Mouse (Mus musculus) cerebellum, adult (tissue): ENCODE data around the gene Vps13d.
A peak's percentile ranks its signal among the peaks of the same experiment; 100 is the strongest.

ENCODE experiments used
- ATAC-seq: cut with Nextera tagmentation; 2 replicates; pipeline ENCODE4 v1.9.2; 2017; ENCODE audit warnings: mild to moderate bottlenecking, moderate library complexity, mixed read lengths; ENCODE audit not compliant: insufficient number of reproducible peaks, low FRiP score, low TSS enrichment

Gene Vps13d

DNA sequence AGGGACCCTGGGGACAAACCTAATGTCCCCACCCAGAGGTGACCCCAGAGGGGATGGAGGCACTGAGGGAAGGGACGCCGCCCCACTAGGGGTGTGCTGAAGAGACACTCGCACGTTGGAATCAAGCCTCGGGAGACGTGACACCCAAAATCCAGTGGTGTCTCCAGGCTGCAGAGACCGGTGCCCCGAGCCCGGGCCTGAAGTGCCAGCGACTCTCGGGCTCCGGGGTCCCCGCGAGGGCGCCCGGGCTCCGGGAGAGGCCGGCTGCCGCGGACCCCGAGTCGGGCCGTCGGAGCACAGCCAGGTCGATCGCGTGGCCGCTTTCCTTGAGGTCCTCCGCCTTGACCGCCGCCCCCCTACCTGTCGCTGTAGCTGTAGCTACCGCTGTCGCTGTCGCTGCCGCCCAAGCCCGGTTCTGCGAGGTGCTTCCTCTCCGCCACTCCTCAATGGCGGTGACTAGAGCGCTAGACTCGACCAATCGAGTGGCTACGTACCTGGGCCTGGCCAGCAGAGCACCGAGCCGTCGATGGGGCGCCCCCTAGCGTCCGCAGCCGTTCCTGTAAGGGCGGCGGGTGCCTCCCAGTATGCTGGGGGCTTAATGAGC lies at the start of gene Vps13d:
Gene Vps13d, minus strand, starts transcription at position 447 of the 604 bp plus-strand sequence.
- peak; percentile 97 for ATAC-seq

DNA sequence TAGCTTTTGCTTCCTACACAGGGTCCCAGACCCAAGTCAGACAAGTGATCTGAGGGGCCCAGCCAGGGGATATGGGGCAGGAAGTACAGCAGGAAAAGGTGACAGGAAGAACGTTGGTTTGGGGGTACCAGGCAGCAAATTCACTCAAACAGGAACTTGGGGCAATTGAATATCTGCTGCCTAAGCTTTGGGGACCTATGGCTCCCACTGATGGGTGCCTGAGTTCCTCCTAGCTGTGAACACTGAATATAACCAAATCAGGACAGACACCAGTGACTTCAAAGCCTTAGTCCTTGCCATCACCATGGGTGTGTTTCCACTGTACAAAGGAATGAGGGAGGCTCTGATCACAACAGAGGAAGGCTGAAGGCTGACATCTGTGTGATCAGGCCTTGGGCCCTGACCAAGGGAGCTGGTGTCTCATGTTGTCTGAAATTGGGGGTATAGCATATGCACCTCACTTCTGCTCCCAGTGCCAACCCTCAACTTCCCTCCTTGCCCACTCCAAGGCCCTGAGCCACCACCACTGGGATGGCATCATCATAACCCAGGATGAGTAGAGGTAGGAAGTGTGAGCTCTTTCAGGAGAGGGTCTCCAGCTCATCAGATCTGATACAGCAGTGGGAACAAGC lies 48.0 kb upstream of the Vps13d start:
- ATAC-seq: no peak

DNA sequence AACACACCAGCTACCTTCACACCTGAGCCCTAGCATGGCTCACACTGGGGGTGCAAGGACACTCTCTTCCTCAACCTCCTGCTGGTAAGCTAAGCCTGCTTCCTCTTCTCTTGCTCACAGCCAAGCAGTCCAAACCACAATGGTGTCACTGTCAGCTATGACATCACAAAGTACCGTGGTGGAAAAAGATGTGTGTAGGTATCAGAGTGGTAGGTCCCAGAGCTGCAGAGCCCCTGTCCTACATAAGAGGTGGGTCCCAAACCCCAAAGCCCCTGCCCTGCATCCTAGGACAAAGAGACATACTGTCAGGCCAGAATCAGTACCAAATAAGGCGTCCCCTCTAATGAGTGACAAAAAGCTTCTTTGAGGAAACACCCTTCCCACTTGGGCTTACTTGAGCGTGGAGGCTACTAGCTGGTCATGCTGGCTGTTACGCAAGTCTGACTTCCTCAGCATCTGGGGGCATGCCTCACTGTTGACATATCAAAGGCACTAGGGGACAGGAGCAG lies 46.0 kb upstream of the Vps13d start:
- ATAC-seq: no peak

DNA sequence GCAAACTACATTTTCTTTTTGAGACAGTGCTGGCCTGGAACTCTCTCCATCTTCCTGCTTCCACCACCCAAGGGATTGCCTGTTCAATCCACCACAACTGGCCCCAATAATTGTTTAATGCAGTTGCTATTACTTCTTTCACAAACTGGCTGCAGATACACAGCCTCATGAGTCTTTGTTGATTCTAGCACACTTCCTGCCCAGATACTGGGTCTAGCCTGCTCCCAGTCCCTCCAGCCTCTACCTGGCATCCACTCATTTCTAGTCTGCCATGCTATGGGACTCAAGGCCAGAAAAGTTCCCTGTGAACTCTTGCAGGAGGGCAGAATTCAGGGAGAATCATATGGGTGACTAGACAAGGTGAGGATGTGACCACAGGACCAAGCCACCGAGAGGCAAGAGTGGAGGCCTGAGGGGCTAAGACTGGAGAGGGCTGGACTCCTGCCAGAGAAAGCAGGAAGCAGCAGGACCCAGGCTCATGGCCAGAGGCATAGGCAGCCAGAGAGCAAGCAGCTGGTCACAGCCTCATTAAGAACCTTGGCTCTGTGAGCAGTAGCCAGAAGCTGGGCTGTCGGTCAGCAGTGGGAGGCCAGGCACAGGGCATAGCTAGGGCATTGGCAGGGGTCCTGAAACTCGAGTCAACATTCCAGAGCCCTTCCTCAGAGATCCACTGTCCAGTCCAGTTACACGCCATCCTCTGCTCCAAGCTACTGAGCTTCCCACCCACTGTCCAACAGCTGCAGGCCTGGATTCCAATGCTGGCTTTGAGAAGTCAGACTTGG lies 44.4 kb upstream of the Vps13d start:
- 0 out of 2 replicates have a peak, but pooled peaks have one; percentile 6 for ATAC-seq

DNA sequence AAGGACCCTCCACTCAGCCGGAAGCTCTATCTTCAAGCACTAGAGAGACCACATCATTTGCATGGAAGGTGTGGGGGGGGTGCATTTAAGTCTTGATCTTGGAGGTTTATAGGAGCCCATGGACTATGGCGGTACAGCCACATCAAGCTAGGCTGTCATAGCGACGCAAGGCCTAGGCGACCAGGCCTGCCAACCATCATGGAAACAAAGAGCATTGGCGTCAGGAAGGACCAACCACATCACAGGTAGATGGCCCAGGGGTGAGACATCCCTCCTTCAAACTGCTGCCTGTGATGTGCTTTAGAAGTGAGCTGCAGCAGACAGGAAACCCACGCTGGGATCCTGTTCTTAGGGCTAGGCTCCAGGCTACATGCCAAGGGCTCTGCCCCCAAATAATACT lies 41.2 kb upstream of the Vps13d start:
- no peak for ATAC-seq

DNA sequence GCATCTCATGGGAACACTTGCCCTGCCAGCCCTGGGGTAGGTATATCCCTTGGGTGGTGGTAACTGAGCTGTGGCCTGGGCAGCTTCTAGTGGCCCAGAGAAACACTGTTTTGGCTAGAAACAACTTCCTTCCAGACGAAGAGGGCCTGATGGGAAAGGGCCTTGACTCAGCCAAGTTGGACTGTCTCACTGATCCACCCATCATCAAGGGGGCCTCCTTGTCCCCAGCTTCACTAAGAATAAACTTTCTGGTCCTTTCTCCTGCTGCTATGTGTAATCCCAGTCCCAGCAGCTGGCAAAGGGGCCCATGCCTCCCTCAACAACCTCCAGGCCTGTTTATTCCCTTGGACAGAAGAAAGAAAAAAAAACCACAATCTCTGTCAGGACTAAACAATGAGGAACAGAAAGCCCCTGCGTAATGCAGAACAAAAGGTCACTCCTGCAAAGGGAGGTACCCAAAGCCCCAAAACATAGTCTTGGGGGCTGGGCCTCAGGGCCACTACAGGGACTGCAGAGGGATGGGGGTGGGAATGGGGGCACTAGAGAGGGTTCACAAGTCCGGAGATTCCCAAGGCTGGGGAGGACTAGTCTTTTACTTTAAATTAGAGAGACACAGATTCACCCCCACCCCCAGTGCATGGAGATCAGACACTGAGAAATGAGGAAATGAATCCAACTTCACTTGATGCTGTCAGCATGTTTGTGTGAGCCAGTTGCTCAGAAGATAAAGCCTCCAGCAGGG lies 38.9 kb upstream of the Vps13d start:
- no peak for ATAC-seq

DNA sequence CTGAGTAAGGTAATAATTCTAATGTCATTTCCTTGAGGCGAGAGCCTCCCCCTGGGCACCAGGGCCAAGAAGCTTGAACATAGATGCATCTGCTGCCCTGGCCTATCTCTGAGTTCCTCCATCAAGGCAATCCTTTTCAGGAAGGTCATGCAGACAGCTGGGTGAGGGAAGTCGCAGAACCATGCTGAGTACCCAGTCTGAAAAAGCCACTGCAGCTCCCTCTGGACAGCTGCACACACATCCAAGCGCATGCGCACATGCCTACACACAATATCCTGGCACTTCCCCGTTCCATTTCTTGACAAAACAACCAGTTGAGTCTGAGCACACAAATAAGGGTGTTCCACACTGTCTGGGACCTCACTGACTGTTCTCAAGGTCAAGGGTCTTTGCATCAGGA lies 36.9 kb upstream of the Vps13d start:
- ATAC-seq: no peak

DNA sequence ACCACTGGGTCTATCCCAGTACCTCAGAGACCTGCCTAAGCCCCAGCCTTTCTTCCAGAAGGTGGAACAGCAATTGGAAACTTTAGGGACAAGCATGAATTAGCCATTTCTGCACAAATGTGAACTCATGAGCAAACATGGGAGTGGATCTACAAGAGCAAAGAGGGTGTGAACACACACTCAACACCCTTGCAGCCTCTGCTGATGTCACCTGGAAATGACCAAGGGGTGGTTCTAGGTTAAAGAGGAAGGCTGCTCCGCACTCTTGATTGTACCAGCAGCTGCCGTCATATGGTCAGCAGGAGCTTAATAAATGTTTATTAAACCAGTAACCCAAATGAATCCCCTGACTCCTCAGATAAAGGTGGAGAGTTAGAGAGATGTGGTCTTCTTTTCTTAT lies 35.8 kb upstream of the Vps13d start:
- ATAC-seq: no peak

DNA sequence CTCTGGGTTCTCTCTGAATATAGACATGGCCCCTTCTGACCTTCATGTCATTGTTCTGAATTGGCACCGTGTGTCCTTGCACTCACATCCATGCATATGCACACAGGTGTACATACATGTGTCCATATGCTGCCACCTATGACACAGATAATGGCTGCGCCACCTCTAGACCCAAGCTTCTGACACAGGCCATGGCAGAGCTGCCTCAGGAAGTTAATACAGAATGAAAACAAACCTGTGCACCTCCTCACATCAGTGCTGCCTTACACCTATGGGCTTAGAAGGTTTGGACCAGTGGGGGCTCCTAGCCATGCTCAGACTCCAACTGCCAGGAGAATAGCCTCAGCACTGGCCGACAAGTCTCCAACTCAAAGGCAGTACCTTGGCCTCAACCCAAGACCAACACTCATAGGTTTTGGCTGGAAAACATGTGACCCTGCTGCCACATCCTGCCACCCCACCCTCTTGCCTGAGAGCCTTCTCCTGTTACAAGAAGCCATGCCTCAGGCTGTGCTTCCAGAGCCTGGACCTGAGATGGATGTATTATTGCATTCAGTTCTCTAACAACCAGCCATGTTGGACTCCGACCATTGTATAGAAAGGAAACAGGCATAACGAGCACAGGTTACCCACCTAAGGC lies 34.8 kb upstream of the Vps13d start:
- ATAC-seq: no peak

DNA sequence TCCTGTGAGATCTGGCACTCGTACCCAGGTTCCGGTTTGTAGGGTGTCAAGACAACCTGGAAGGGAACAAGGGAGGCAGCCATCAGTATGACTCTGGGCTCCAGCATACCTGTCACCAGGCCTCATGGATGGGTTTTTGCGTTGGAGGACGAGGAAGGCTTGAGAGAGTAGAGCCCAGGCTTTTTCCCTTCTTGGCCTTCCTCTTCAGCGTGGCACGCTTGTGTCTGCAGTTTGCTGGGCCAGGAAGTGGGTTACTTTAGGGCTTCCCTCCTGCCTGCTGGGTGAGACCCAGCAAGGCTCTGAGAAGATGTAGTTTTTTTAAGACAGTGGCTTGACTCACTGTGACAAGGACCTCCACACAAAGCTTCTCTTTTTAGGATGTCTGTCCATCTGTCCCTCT lies 34.2 kb upstream of the Vps13d start:
- ATAC-seq: no peak

DNA sequence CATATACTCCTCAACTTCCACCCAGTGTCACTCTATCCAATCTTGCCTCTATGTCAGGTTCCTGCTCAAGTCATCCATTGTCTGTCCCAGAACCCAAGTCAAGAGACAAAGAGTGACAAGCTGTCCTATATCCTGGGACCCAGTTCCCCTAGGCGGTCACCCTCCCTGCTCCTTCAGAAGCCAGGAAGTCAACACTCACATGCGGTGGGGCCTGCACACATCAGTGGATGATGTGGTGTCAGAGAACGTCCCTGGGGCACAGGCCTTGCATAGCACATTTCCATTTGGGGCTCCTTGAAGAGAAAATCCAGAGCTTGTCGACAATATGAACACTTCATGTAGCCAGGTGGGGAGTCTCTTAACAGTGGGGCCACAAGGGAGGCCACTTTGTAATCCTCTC lies 29.8 kb upstream of the Vps13d start:
- no peak for ATAC-seq

DNA sequence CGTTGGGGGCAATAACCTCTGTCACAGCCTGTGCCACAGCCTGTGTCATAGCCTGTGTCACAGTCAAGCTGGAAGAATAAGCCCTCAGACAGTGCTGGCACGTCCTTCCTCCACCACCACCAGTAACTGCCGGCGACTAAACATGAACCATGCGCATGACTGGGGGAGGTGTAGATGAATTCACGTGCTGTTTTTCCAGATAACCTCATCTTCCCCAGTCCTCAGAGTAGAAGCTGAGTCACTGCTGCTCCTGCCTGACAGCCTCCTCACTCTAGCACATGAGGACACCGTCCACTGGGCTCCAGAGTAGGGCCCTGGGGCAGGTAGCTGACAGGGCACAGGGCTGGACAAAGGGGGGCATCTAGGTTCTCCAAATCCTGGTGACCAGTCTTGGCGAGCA lies 27.3 kb upstream of the Vps13d start:
- no peak for ATAC-seq

DNA sequence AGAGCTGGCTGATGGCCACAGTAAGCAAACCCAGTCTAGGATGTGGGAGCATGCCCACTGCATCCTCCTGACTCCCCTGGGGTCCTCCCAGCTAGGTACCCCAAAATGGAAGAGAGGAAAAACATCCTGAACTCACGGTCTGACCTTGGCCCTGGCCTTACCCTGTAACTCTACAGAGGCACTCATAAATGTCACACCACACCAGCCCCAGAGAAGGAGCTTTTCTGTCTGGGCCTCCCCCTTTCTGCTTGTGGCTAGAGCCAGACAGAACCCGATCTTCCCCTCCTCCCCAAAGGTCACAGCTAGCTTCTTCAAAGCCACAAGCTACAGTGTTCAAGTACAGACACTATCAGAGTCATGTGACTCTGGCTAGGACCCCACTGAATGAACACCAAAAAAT lies 26.6 kb upstream of the Vps13d start:
- no peak for ATAC-seq

DNA sequence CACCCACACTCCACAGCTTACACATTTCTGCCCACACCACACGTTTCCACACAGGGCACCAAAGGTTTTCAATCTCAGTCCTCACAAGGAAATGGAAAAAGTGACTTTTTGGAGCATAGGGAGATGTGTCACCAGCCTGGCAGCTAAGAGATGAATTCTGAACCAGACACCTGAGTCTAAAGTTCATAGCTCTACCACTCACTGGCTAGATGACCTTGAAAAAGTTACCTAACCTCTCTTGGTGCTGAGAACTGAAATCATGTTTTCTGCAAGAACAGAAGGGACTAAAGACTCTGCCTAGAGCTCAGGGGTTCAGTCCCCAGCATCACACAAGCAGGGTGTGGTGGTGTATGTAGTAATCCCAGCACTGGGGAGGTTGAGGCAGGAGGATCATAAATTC lies 25.2 kb upstream of the Vps13d start:
- ATAC-seq: no peak

DNA sequence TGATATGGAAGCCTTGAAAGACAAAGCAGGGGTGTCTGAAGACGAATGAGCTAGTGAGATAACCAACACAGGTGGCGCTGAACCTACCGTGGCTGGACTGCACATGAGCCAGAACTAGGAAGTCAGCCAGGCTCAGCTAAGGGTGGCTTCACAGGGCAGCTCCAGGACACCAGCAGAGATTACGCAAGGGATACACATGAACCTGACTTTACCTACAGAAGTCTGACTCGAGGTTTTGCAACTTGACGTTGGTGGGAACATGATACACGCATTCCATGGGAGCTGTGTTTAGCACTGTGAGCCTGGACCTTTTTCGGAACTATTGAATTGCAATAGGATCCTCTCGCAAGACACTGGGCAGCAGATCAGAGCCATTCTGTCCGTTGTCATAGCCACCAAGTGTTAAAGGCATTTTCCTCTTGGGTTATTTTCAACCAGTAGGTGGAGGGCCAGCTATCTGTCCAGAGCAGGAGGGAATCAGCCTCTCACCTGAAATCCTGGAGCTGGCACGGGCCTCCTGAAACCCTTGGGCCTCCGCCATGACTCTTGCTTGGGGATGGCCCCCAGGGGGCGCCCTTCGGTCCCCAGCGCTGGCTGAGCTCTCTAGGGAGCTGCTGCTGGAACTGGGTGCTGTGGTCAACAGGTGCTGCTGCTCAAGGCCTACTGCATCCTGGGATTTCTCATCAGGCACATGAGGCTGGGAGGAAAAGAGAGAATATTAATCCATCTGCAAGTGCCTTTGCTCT lies 24.6 kb upstream of the Vps13d start:
- no peak for ATAC-seq

DNA sequence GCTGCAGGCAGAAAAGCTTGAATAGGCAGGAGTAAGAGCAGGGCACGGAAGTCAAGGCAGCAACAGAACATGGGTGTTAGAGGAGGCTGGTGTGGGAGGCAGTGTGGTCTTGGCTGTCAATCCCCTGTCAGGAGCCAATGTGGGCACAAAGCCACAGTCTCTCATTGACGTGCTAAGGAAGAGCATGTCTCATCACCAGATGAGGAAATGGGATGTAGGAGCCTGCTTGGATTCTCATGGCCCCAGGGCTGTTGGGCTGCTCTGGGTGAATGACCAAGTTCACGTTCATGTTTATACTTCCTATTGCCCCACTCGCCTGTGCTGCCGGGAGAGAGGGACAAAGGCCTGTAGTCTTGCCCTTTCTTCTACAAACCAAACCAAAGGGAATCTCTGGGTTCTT lies 23.0 kb upstream of the Vps13d start:
- ATAC-seq: no peak

DNA sequence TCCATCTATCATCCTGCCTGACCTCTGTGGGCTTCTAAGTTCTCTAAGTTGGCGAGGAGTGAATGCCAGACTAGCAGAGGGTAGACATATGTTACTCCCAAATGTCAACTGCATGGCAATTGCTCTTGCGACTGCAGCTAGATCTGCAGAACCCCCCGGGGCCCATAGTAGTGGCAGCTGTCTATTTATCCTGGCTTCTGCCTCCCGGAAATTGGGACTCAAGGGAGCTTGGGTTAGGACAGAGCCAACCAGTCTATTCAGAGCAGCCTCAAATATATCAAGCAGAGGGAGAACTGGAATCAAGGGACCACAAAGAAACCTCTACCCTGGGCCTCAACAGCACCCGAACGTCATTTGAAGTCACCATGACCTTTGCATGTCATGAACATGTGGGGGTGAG lies 22.2 kb upstream of the Vps13d start:
- no peak for ATAC-seq

DNA sequence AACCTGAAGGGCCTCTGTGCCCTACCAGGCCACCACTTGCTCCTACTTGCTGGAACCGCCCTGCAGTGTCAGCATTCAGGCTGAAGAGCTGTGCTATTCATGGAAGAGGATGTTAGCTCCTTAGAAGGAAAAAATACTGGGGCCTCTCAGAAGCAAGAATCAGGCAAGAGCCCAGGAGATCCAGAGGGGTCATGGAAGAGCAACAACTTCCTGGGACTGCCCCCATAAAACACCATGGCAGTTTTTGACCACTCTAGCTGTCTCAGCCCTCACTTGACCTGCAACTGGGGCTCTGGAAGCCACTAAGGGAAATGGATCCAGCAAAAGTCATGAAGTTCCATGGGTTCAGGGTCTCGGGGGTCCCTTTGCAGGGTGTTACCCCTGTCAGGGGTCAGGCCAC lies 20.6 kb upstream of the Vps13d start:
- no peak for ATAC-seq

DNA sequence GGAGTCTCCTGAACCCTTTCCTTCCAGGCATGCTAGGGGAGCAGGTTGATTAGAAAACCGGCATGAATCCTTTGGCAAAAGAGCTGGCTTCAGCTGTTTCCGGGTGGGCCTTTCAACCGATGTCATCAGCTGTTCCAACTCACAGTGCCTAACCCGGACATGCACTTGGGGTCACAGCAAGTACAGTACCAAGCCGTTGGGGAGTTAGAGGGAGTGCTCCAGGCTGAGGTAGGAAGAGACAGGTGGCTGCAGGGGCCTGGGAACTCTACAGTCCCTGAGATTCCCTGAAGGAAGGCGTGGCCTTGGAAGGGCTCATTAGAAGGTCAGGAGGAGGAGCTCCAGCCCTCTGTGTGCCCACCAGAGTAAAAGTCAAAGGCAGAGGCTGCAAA lies 20.0 kb upstream of the Vps13d start:
- no peak for ATAC-seq
